Mouse (Mus musculus) retina, postnatal 1 day (tissue): Measurements from ENCODE around the gene Hmx2.

Experiments used
- DNase-seq: peaks from one replicate; pipeline ENCODE4 v3.0.0-alpha.2; 2012

Hmx2 gene

GRCm38 (mm10) chr7:131548473-131548872, at the start of gene Hmx2:
Hmx2 (plus strand) TSS chr7:131548773.
- DNase-seq, result no peak

- no peak for DNase-seq
Observed at GRCm38 (mm10) chr7:131503739-131504138, 44.8 kb upstream of the Hmx2 start.

GRCm38 (mm10) chr7:131539979-131540378, 8.6 kb upstream of the Hmx2 start:
- DNase-seq, result peak; percentile 87

GRCm38 (mm10) chr7:131541184-131542114, 7.1 kb upstream of the Hmx2 start:
- peak; percentile 22 for DNase-seq

- DNase-seq, result peak; percentile 89
Observed at GRCm38 (mm10) chr7:131542115-131542871, 6.3 kb upstream of the Hmx2 start, which contains the start of gene Hmx3. Hmx3 (plus strand) TSS chr7:131542867.

- peak; percentile 39 for DNase-seq
Observed at GRCm38 (mm10) chr7:131542872-131543622, 5.5 kb upstream of the Hmx2 start.

GRCm38 (mm10) chr7:131543623-131544481, 4.7 kb upstream of the Hmx2 start:
- peak; percentile 51 for DNase-seq

GRCm38 (mm10) chr7:131544871-131545270, 3.7 kb upstream of the Hmx2 start:
- DNase-seq, result peak; percentile 4

GRCm38 (mm10) chr7:131545701-131546385, 2.7 kb upstream of the Hmx2 start:
- peak; percentile 18 for DNase-seq

GRCm38 (mm10) chr7:131546423-131546822, 2.1 kb upstream of the Hmx2 start:
- DNase-seq, result peak; percentile 16

GRCm38 (mm10) chr7:131547481-131547880, 1.1 kb upstream of the Hmx2 start:
- no peak for DNase-seq

GRCm38 (mm10) chr7:131551471-131551870, 2.9 kb downstream of the Hmx2 start:
- DNase-seq, result no peak

- DNase-seq, result peak; percentile 61
Observed at GRCm38 (mm10) chr7:131551931-131552741, 3.6 kb downstream of the Hmx2 start.

GRCm38 (mm10) chr7:131552781-131553180, 4.2 kb downstream of the Hmx2 start:
- no peak for DNase-seq

- peak; percentile 63 for DNase-seq
Observed at GRCm38 (mm10) chr7:131553771-131554175, 5.2 kb downstream of the Hmx2 start.

- DNase-seq, result no peak
Observed at GRCm38 (mm10) chr7:131554341-131555180, 6.0 kb downstream of the Hmx2 start.

- DNase-seq, result no peak
Observed at GRCm38 (mm10) chr7:131555301-131556081, 6.9 kb downstream of the Hmx2 start.

- no peak for DNase-seq
Observed at GRCm38 (mm10) chr7:131556116-131556515, 7.5 kb downstream of the Hmx2 start.
